Mouse (Mus musculus) urinary bladder, postnatal 10 days (tissue): ENCODE results near the gene Acot2.
"Not testable (repeated sequence)": the region's sequence is repeated elsewhere in the genome, so short reads cannot be mapped to it uniquely, and the experiment has no call there.

Source experiments
- DNase-seq: peaks from one replicate; pipeline ENCODE4 v3.0.0; 2022; ENCODE audit warnings: low spot score

The Acot2 gene

GRCm38 (mm10) chr12:83998341-83999107 is 10.9 kb downstream of the Acot2 start:
- DNase-seq = no peak

DNA sequence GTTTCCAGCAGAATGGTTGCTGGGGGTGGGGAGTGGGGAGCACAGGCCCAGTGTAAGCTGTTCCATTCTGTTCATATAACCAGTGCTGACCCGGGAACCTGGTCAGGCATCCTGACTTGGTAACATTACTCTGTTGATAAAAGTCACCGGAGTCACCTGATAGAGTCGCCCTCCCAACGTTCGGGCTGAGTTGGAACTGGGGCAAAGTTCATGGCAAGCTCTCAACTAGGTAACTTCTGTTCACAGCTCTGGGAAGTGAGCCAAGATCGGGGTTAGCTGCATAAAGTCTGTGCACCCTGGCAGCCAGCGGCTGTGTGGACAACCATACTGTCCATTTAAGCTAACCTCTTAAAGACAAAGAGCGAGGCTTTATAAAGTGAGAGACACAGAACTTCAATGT is 11.6 kb downstream of the Acot2 start:
- DNase-seq = not testable (repeated sequence)

- no peak for DNase-seq
Measured at GRCm38 (mm10) chr12:84000418-84000817, 12.8 kb downstream of the Acot2 start.

- no peak for DNase-seq
Measured at GRCm38 (mm10) chr12:84003866-84004265, 16.2 kb downstream of the Acot2 start.

DNA sequence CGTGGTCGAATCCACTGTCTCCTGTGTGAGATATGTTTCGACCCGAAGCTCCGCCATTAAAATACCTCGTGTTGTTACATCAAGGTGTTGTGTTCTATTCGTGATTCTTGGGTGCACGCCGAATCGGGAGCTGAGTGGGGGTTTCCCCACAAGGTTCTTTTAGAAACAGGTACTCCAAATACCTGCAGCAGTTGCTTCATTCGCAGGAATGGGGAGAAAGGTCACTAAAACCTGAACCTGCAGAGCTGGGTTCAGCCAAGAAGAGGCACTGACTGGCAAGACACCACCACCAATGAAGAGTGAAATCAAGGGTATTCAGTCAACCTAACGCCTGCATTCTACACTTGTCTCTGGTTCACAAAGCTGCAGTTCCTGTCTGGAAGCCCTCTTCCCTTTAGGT is 20.6 kb downstream of the Acot2 start:
- DNase-seq = no peak

DNA sequence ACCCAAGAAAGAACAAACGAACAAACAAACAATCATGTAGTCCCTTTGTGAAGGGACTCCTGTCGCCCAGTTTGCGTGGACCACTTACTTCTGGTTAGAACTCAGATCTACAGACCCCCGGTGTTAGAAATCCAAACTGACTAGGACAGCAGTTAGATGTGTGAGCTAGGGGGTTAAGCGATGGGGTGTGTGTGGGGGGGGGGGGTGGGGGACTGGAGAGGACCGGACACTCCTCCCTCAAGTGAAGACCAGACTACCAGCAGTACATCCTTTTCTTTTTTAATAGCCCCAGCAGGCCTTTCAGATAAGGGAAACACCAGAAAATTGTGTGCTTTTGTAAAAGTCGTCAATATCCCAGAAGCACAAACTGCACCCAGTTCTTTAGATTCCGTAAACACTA is 21.1 kb downstream of the Acot2 start:
- no peak for DNase-seq

DNA sequence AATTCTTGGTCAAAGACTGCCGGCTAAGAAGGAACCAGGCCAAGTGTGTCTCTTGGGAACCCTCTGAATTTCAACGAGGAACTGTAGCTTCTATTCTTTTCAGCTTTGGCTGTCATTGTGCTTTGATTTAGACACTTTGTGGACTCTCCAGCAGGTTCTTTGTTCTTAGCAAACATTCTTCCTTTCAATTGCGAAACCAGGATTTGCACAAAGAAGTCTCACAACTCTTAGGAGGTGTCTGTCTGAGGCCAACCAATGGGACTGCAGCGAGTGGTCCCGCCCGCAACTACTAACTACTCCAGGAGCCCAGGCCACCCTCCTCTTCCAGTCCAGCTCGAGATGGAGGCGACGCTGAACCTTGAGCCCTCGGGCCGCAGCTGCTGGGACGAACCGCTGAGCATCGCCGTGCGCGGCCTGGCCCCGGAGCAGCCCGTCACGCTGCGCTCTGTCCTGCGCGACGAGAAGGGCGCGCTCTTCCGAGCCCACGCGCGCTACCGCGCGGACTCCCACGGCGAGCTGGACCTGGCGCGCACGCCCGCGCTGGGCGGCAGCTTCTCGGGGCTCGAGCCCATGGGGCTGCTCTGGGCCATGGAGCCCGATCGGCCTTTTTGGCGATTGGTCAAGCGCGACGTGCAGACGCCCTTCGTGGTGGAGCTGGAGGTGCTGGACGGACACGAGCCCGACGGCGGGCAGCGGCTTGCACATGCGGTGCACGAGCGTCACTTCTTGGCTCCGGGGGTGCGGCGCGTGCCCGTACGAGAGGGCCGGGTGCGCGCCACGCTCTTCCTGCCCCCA is 21.7 kb downstream of the Acot2 start, which contains the start of gene Acot1:
Acot1 (plus strand) TSS at position 320 of the 795 bp plus-strand sequence.
- DNase-seq = peak; percentile 17

DNA sequence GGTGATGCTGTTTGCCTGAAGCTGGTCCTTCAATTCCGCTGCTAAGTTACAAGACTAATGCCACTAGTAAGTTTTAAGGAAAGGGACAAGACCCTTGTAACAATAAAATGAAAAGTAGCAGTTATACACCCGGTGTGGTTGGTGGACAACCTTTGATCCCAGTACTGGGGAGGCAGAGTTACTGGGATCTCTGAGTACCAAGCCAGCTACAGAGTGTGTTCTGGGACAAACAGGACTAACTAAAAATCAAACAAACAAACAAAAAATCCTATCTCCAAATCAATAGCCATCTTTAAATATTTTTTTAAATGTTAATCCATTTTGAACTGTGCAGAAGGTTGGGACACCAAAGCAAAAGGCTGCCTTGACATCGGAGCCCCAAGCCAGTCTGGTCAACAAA is 22.5 kb downstream of the Acot2 start:
- DNase-seq = no peak

GRCm38 (mm10) chr12:84011251-84012040 is 23.8 kb downstream of the Acot2 start:
- no peak for DNase-seq

DNA sequence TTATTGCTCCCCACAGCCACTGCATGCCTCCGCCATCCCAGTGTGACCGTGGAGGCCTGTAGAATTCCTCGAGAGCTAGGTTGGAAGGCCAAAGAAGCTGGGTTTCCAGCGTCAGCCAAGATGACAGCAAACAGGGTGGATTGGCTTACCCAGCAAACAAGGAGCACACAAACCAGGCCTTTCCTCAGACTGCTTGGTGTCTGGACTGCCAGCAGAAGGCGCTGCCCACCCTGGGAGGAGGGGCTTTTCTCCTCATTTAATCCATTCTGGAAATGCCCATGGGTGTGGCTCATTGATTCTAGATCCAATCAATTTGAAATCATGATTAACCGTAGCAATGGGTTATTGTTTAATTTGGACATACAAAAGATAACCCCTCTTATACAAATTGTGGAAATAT is 25.5 kb downstream of the Acot2 start:
- DNase-seq = no peak

GRCm38 (mm10) chr12:84013701-84014100 is 26.0 kb downstream of the Acot2 start:
- no peak for DNase-seq

DNA sequence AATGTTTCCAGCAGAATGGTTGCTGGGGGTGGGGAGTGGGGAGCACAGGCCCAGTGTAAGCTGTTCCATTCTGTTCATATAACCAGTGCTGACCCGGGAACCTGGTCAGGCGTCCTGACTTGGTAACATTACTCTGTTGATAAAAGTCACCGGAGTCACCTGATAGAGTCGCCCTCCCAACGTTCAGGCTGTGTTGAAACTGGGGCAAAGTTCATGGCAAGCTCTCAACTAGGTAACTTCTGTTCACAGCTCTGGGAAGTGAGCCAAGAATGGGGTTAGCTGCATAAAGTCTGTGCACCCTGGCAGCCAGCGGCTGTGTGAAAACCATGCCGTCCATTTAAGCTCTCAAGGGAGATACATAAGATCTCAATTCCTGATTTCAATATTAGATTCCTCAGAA is 32.9 kb downstream of the Acot2 start:
- not testable (repeated sequence) for DNase-seq

- not testable (repeated sequence) for DNase-seq
Measured at GRCm38 (mm10) chr12:84022266-84022665, 34.6 kb downstream of the Acot2 start.

DNA sequence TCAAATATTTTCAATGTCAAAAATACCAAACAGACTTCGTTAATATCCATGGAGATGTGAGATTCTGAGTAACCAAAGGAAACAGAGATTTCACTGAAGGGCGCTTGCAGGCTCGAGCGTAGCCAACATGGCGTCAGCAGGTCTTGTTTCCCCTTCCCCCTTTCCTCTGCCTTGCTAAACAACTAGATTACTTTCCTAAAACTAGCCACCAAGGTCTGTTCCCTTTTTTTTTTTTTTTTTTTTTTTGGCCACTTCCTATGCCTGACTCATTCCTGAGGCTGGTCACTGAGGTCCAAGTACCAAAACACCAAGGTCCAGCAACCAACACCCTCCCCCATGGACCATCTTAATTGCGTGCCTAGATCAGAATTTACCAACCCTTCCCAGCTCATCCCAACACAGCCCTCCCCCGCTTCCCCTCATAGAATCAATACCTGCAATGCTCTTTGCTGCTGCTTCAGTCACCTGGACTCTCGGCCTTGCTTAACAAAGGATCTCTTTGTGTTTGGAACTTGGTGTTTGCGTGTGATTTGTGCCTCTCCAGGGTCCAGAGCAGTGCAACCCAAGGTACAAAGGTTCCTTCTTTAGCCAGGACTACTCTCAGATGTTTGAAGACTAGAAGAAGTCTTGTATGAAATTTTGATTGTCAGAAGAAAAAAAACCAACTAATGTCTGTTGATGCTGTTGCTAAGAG is 35.5 kb downstream of the Acot2 start:
- no peak for DNase-seq

DNA sequence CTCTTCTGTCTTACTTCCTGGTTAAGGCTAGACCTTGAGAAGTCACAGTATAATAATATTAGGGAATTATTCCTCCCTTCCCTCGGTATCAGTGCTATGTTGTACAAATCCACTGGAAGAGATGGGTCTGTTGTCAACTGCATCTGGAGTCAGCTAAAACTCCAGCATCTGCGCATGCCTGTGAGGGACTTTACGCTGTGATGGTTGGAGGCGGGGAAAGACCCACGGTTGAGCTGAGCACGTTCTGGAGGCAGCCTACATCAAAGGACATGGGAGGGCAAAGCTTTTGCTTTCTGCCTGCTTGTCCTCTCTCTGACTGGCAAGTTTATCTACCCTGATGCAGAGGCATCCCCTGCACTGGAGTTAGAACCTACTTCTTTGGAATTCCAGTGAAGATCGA is 38.2 kb downstream of the Acot2 start:
- no peak for DNase-seq

DNA sequence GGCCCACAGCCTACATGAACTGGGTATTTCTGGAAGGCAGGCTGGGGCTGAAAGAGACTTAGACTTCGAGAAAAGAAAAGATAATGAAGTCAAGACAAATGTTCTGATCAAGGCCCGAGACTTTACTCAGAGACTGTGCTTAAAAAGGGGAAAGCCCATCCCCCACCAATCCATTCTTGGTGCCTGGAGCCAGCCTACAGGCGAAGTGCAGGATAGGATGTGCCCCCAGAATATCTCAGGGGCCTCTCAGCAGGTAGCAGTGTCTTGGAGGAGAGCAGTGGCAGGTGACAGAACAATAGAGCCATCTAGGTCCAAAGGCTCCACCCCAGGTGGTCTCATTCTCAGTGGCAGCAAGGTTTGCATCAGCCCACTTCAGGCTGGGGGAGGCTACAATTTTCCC is 40.7 kb downstream of the Acot2 start:
- not testable (repeated sequence) for DNase-seq

DNA sequence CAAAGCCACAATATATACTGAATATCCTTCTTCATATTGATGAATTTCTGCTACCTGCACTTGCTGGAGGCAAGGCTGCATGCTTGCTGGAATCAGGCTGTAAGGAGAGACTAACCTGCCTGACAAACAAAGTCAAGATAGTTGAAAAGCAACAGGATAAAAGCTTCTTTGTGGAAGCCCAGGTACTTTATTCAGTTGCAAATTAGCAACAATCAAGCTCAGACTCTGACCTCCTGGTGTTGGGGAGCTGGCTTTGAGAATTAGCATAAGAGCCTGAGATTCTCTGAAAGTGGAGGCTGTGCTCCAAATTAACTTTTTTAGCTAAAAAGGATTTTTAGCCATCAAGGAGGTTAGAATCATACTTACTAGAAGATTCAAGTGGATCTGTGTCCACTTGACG is 41.4 kb downstream of the Acot2 start:
- DNase-seq = not testable (repeated sequence)

- DNase-seq = peak; percentile 27
Measured at GRCm38 (mm10) chr12:84030659-84031332, 43.1 kb downstream of the Acot2 start.

DNA sequence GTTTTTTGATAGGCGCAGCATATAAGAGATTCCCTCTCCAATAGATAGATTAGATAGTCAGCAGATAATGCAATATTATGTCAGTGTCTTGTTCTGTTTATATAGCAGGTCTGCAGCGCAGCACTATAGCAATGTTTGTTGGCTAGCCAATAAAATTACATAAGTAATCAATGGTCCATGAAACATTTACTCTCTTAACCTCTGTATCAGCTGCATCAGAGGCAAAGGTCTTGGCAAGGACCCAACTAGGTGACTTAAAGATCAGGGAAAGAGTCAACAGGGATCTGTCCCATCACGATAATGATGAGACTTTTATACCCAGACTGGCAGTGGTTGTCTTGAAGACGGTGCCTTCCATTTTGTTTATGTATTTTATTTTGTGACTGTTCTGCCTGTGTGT is 45.2 kb downstream of the Acot2 start:
- no peak for DNase-seq

GRCm38 (mm10) chr12:84033302-84033701 is 45.6 kb downstream of the Acot2 start:
- DNase-seq = not testable (repeated sequence)

DNA sequence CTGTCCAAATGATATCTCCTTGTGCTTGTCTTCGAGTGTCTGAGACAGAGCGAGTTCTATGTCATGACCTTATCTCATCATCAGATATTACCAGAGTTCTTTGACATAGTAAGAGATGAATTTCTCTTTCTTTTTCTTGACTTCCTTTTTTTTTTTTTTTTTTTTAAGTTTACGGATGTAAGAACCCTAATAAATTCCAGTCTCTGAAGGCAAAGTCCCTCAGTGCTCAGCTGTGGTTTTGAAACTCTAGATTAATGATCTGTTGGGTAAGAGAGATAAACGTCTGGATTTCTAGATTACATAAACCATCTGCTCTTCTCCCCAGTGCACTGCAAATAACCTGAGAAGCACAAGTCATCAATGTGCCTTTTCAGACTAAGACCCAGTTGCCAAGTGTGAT is 46.4 kb downstream of the Acot2 start:
- no peak for DNase-seq
